Mouse (Mus musculus): Measurements from ENCODE around the gene Wdfy3. TPM values are rescaled to one million over a fixed set of nuclear protein-coding genes. Genes with fewer than 3 reads are reported as not detected.

The Wdfy3 gene
- polyA plus RNA-seq, 1 experiment from 2014 or later = 15.1 TPM

DNA sequence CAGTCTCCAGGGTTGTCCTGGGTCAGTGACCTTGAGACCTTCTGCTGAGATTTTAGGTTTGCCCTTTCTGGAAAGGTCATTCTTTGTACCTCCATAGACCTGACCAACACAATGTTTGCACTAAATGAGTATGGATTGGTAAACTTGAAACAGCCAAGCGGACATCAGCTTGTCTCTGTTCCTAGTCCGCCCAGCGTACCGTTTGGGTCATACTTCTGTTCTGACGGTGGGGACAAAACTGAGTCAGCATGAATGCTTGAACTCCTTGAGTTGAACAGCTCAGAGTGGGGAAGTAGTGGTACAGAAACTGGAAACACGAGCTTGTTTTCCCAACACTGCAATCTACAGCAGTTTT lies 670 bp upstream of the Wdfy3 start:
- Histone ChIP-seq H3K27ac (replicated peaks in 1 of 2; ENCODE audit: control insufficient read depth in 1 of 2, insufficient read depth in 1 of 2, low read depth in 2 of 2, low read length in 2 of 2) (peak overlapping the region; percentile 70 to 89), H3K4me2 (ENCODE audit: low read length) (peak overlapping the region; percentile 86), H3K9me3 (ENCODE audit: control insufficient read depth, low read length) (no peaks in the 10 kb centered on the region), H3K27me3 (ENCODE audit: control insufficient read depth, insufficient read depth, low read length) (no peaks in the 10 kb centered on the region), H3K36me3 (ENCODE audit: control insufficient read depth, insufficient read depth, low read length) (0 out of 2 replicates have a peak, but pooled peaks cover 3% of the 10 kb centered on the region), H3K4me3 (ENCODE audit: control insufficient read depth in 1 of 2, insufficient read depth in 1 of 2, low read depth in 1 of 2, low read length in 2 of 2) (peak overlapping the region; percentile 91 to 92), H3K9ac (ENCODE audit: low read length) (peak overlapping the region; percentile 95), H3K4me1 (ENCODE audit: control insufficient read depth in 2 of 2, insufficient read depth in 2 of 2, low read length in 2 of 2) (peaks cover 0 to 12% of the 10 kb centered on the region in 2 experiments; a peak in 3 of 4 replicates)
- 24% methylated on average over 6 of the region's 6 CpGs for WGBS
- 0 out of 2 replicates have a peak, but pooled peaks have one; percentile 2 for ATAC-seq (ENCODE audit: insufficient number of reproducible peaks, insufficient read depth, low FRiP score, low read depth)

- WGBS = under 1% methylated on average over 77 of the region's 92 CpGs
- Histone ChIP-seq H3K4me3 (ENCODE audit: control insufficient read depth in 1 of 2, insufficient read depth in 1 of 2, low read depth in 1 of 2, low read length in 2 of 2) (peak overlapping the region; percentile 91 to 92), H3K36me3 (ENCODE audit: control insufficient read depth, insufficient read depth, low read length) (0 out of 2 replicates have a peak, but pooled peaks cover 3% of the 10 kb centered on the region), H3K9me3 (ENCODE audit: control insufficient read depth, low read length) (no peaks in the 10 kb centered on the region), H3K27me3 (ENCODE audit: control insufficient read depth, insufficient read depth, low read length) (no peaks in the 10 kb centered on the region), H3K27ac (replicated peaks in 1 of 2; ENCODE audit: control insufficient read depth in 1 of 2, insufficient read depth in 1 of 2, low read depth in 2 of 2, low read length in 2 of 2) (peak overlapping the region; percentile 86 to 89), H3K9ac (ENCODE audit: low read length) (peak overlapping the region; percentile 95), H3K4me1 (ENCODE audit: control insufficient read depth in 2 of 2, insufficient read depth in 2 of 2, low read length in 2 of 2) (peaks cover 0 to 15% of the 10 kb centered on the region in 2 experiments; a peak in 3 of 4 replicates), H3K4me2 (ENCODE audit: low read length) (peak overlapping the region; percentile 86)
- ATAC-seq (ENCODE audit: insufficient number of reproducible peaks, insufficient read depth, low FRiP score, low read depth) = peak; percentile 87
These were observed 512 bp downstream of the Wdfy3 start for GRCm38 (mm10) chr5:102069051-102069766.

- H3K36me3 ChIP-seq (ENCODE audit: control insufficient read depth, insufficient read depth, low read length) = 0 out of 2 replicates have a peak, but pooled peaks cover 3% of the 10 kb centered on the region
- no peak for ATAC-seq (ENCODE audit: insufficient number of reproducible peaks, insufficient read depth, low FRiP score, low read depth)
- 90% methylated on average over 6 of the region's 6 CpGs for WGBS
These were observed 3.3 kb downstream of the Wdfy3 start for GRCm38 (mm10) chr5:102066458-102066857.

GRCm38 (mm10) chr5:102063013-102063752 lies 6.5 kb downstream of the Wdfy3 start:
- peaks cover 6 to 34% of the 10 kb centered on the region in 2 experiments for H3K4me1 ChIP-seq (ENCODE audit: control insufficient read depth in 2 of 2, insufficient read depth in 2 of 2, low read length in 2 of 2)

More at GRCm38 (mm10) chr5:102066458-102066857, 3.3 kb downstream of the Wdfy3 start:
- no peak overlapping the region for H3K9ac ChIP-seq (ENCODE audit: low read length)
- H3K27ac ChIP-seq (replicated peaks in 1 of 2; ENCODE audit: control insufficient read depth in 1 of 2, insufficient read depth in 1 of 2, low read depth in 2 of 2, low read length in 2 of 2) = no peak overlapping the region
- no peak overlapping the region for H3K4me3 ChIP-seq (ENCODE audit: control insufficient read depth in 1 of 2, insufficient read depth in 1 of 2, low read depth in 1 of 2, low read length in 2 of 2)
- H3K27me3 ChIP-seq (ENCODE audit: control insufficient read depth, insufficient read depth, low read length) = no peaks in the 10 kb centered on the region
- H3K9me3 ChIP-seq (ENCODE audit: control insufficient read depth, low read length) = no peaks in the 10 kb centered on the region
- H3K4me1 ChIP-seq (ENCODE audit: control insufficient read depth in 2 of 2, insufficient read depth in 2 of 2, low read length in 2 of 2) = peaks cover 6 to 39% of the 10 kb centered on the region in 2 experiments
- H3K4me2 ChIP-seq (ENCODE audit: low read length) = no peak overlapping the region

DNA sequence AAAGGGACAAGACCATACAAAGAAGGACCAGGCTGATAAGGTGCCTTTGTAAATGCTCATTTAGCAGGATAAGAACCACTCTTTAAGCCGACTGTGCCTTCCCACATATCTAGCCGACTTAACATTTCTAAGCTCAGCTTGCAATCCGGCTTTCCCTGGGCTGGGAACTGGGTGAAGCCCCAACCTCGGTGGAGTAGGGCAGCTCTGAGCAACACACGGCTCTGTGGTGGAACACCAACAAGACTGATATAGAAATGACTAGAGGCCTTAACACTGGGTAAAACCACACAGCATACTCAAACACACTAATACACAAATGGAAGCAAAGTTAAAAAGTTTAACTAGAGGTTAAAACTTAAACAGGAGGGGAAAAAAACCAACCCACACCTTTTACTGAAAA lies 7.9 kb downstream of the Wdfy3 start:
- WGBS = 46% methylated on average over 5 of the region's 5 CpGs
- Histone ChIP-seq H3K27ac (replicated peaks in 1 of 2; ENCODE audit: control insufficient read depth in 1 of 2, insufficient read depth in 1 of 2, low read depth in 2 of 2, low read length in 2 of 2) (no peak overlapping the region), H3K4me1 (ENCODE audit: control insufficient read depth in 2 of 2, insufficient read depth in 2 of 2, low read length in 2 of 2) (peaks cover 6 to 30% of the 10 kb centered on the region in 2 experiments), H3K4me3 (ENCODE audit: control insufficient read depth in 1 of 2, insufficient read depth in 1 of 2, low read depth in 1 of 2, low read length in 2 of 2) (no peak overlapping the region), H3K9me3 (ENCODE audit: control insufficient read depth, low read length) (no peaks in the 10 kb centered on the region), H3K4me2 (ENCODE audit: low read length) (no peak overlapping the region), H3K36me3 (ENCODE audit: control insufficient read depth, insufficient read depth, low read length) (0 out of 2 replicates have a peak, but pooled peaks cover 1% of the 10 kb centered on the region), H3K27me3 (ENCODE audit: control insufficient read depth, insufficient read depth, low read length) (no peaks in the 10 kb centered on the region), H3K9ac (ENCODE audit: low read length) (no peak overlapping the region)
- ATAC-seq (ENCODE audit: insufficient number of reproducible peaks, insufficient read depth, low FRiP score, low read depth) = no peak

More at GRCm38 (mm10) chr5:102063013-102063752, 6.5 kb downstream of the Wdfy3 start:
- no peak overlapping the region for H3K4me2 ChIP-seq (ENCODE audit: low read length)
- WGBS = 53% methylated on average over 18 of the region's 18 CpGs
- H3K27me3 ChIP-seq (ENCODE audit: control insufficient read depth, insufficient read depth, low read length) = no peaks in the 10 kb centered on the region
- H3K4me3 ChIP-seq (ENCODE audit: control insufficient read depth in 1 of 2, insufficient read depth in 1 of 2, low read depth in 1 of 2, low read length in 2 of 2) = no peak overlapping the region
- ATAC-seq (ENCODE audit: insufficient number of reproducible peaks, insufficient read depth, low FRiP score, low read depth) = no peak
- H3K36me3 ChIP-seq (ENCODE audit: control insufficient read depth, insufficient read depth, low read length) = 0 out of 2 replicates have a peak, but pooled peaks cover 3% of the 10 kb centered on the region
- no peak overlapping the region for H3K9ac ChIP-seq (ENCODE audit: low read length)
- no peak overlapping the region for H3K27ac ChIP-seq (replicated peaks in 1 of 2; ENCODE audit: control insufficient read depth in 1 of 2, insufficient read depth in 1 of 2, low read depth in 2 of 2, low read length in 2 of 2)
- H3K9me3 ChIP-seq (ENCODE audit: control insufficient read depth, low read length) = no peaks in the 10 kb centered on the region

GRCm38 (mm10) chr5:102055946-102056345 lies 13.8 kb downstream of the Wdfy3 start:
- 74% methylated on average over 7 of the region's 7 CpGs for WGBS
- Histone ChIP-seq H3K4me2 (ENCODE audit: low read length) (no peak overlapping the region), H3K27me3 (ENCODE audit: control insufficient read depth, insufficient read depth, low read length) (no peaks in the 10 kb centered on the region), H3K27ac (replicated peaks in 1 of 2; ENCODE audit: control insufficient read depth in 1 of 2, insufficient read depth in 1 of 2, low read depth in 2 of 2, low read length in 2 of 2) (0 out of 4 replicates have a peak overlapping the region, but pooled peaks of 1 of the 2 experiments have one; percentile 17), H3K4me3 (ENCODE audit: control insufficient read depth in 1 of 2, insufficient read depth in 1 of 2, low read depth in 1 of 2, low read length in 2 of 2) (no peak overlapping the region), H3K4me1 (ENCODE audit: control insufficient read depth in 2 of 2, insufficient read depth in 2 of 2, low read length in 2 of 2) (peaks cover 0 to 20% of the 10 kb centered on the region in 2 experiments; a peak in 1 of 4 replicates), H3K36me3 (ENCODE audit: control insufficient read depth, insufficient read depth, low read length) (no peaks in the 10 kb centered on the region), H3K9me3 (ENCODE audit: control insufficient read depth, low read length) (no peaks in the 10 kb centered on the region), H3K9ac (ENCODE audit: low read length) (no peak overlapping the region)
- no peak; the same call in 1 of the 2 replicates for ATAC-seq (ENCODE audit: insufficient number of reproducible peaks, insufficient read depth, low FRiP score, low read depth)

DNA sequence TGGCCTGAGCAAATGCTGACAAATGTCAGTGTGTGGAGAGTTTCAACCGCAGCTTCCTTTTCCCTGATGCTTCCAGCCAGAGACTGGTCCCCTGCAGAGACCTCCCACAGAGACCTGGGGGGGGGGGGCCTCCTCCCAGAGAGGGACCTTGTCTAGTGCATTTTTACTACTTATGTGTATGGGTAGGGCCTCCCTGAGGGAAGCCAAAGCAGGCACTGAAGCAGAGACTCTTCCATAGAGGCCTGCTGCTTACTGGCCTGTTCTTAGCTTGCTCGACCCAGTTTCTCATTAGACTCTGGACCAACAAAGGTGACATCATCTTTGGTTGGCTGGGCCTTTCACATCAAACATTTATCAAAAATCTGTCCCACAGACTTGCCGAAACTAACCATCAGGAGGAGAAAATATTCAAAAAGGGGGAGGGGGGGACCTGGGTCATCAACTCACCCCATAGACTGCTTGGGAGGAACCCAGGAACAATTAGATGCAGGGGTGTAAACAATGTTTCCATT lies 14.5 kb downstream of the Wdfy3 start:
- H3K9ac ChIP-seq (ENCODE audit: low read length) = no peak overlapping the region
- no peaks in the 10 kb centered on the region for H3K36me3 ChIP-seq (ENCODE audit: control insufficient read depth, insufficient read depth, low read length)
- ATAC-seq (ENCODE audit: insufficient number of reproducible peaks, insufficient read depth, low FRiP score, low read depth) = no peak
- H3K27me3 ChIP-seq (ENCODE audit: control insufficient read depth, insufficient read depth, low read length) = no peaks in the 10 kb centered on the region
- no peaks in the 10 kb centered on the region for H3K9me3 ChIP-seq (ENCODE audit: control insufficient read depth, low read length)
- H3K4me3 ChIP-seq (ENCODE audit: control insufficient read depth in 1 of 2, insufficient read depth in 1 of 2, low read depth in 1 of 2, low read length in 2 of 2) = no peak overlapping the region
- WGBS = 34% methylated on average over 3 of the region's 3 CpGs
- no peak overlapping the region for H3K4me2 ChIP-seq (ENCODE audit: low read length)
- 0 out of 4 replicates have a peak overlapping the region, but pooled peaks of 1 of the 2 experiments have one; percentile 14 for H3K27ac ChIP-seq (replicated peaks in 1 of 2; ENCODE audit: control insufficient read depth in 1 of 2, insufficient read depth in 1 of 2, low read depth in 2 of 2, low read length in 2 of 2)
- H3K4me1 ChIP-seq (ENCODE audit: control insufficient read depth in 2 of 2, insufficient read depth in 2 of 2, low read length in 2 of 2) = peaks cover 0 to 20% of the 10 kb centered on the region in 2 experiments; a peak in 1 of 4 replicates

All from heart, embryonic 14.5 days (tissue).